Mouse (Mus musculus): ENCODE measurements at regions not wholly inside any gene's neighbourhood (a gene's known extent, or its start where the extent isn't known, plus 50 kb on each side); places are given as distances from the start of the nearest gene placed in this dataset.
"Not testable (repeated sequence)": the region's sequence is repeated elsewhere in the genome, so short reads cannot be mapped to it uniquely, and the experiment has no call there.

GRCm38 (mm10) chr5:17223542-17223941 lies 149.4 kb upstream of the Speer4f2 start:
- not testable (repeated sequence) for H3K4me2 ChIP-seq (replicated peaks); H3K27ac ChIP-seq; H3K4me1 ChIP-seq; H3K36me3 ChIP-seq; ATAC-seq (ENCODE audit: low FRiP score); H3K4me3 ChIP-seq; H3K9me3 ChIP-seq (replicated peaks); H3K9ac ChIP-seq; H3K27me3 ChIP-seq
- 71% methylated on average over 1 of the region's 1 CpGs for WGBS

- Histone ChIP-seq H3K27me3 (no peaks in the 10 kb centered on the region), H3K4me2 (replicated peaks) (no peak overlapping the region), H3K4me1 (no peaks in the 10 kb centered on the region), H3K36me3 (no peaks in the 10 kb centered on the region), H3K9ac (no peak overlapping the region), H3K9me3 (replicated peaks) (no peaks in the 10 kb centered on the region), H3K4me3 (no peak overlapping the region), H3K27ac (no peak overlapping the region)
- no peak for ATAC-seq (ENCODE audit: low FRiP score)
- WGBS = 87% methylated on average over 5 of the region's 5 CpGs
These were observed 125.0 kb upstream of the Speer4f2 start for GRCm38 (mm10) chr5:17247732-17248606.

DNA sequence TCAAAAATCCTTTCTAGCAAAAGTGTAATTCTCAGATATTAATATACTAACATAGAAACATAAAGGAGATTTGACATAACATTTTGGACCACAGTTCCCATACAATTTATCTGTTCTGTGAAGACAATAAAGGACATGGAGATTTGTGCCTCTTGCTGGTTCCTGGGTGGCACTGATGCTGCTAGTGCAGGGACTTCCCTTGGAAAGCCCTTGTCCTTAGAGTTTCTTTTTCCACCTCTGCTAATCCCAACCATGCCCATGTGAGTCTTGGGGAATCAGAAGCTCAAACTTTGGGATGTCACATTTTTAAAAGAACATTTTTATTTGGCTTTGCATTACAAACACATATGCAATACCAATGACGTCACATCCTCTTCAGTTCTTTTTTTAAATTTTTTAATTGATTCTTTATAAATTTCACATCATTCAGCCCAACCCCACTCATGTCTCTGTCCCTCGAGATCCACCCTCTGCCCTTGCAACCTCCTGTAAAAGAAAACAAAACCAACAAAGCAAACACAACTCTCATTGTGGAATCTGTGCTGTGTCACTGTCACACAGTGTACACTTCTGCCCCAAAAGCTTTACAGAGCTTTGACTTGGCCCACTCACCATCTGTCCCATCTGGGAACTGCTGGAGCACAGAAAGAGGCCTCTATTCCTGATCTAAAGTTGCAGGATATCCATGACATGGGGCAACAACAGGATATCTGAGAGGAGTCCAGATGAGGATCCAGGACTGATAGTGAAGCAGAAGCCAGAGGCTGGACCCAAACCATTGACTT lies 112.2 kb upstream of the Speer4f2 start:
- no peak overlapping the region for H3K27ac ChIP-seq
- no peak overlapping the region for H3K4me2 ChIP-seq (replicated peaks)
- ATAC-seq (ENCODE audit: low FRiP score) = no peak
- H3K9me3 ChIP-seq (replicated peaks) = no peaks in the 10 kb centered on the region
- H3K4me1 ChIP-seq = no peaks in the 10 kb centered on the region
- no peak overlapping the region for H3K9ac ChIP-seq
- 72% methylated on average over 2 of the region's 2 CpGs for WGBS
- no peak overlapping the region for H3K4me3 ChIP-seq
- no peaks in the 10 kb centered on the region for H3K36me3 ChIP-seq
- no peaks in the 10 kb centered on the region for H3K27me3 ChIP-seq

- H3K9me3 ChIP-seq (replicated peaks) = no peaks in the 10 kb centered on the region
- H3K4me3 ChIP-seq = no peak overlapping the region
- ATAC-seq (ENCODE audit: low FRiP score) = no peak
- no peak overlapping the region for H3K27ac ChIP-seq
- no peaks in the 10 kb centered on the region for H3K36me3 ChIP-seq
- H3K4me2 ChIP-seq (replicated peaks) = no peak overlapping the region
- H3K27me3 ChIP-seq = no peaks in the 10 kb centered on the region
- WGBS = 89% methylated on average over 1 of the region's 1 CpGs
- no peaks in the 10 kb centered on the region for H3K4me1 ChIP-seq
- no peak overlapping the region for H3K9ac ChIP-seq
These were observed 110.9 kb upstream of the Speer4f2 start for GRCm38 (mm10) chr5:17262126-17262525.

- Histone ChIP-seq H3K4me3 (no peak overlapping the region), H3K4me2 (replicated peaks) (no peak overlapping the region), H3K4me1 (no peaks in the 10 kb centered on the region), H3K36me3 (no peaks in the 10 kb centered on the region), H3K9me3 (replicated peaks) (no peaks in the 10 kb centered on the region), H3K27ac (no peak overlapping the region), H3K27me3 (no peaks in the 10 kb centered on the region), H3K9ac (no peak overlapping the region)
- no peak for ATAC-seq (ENCODE audit: low FRiP score)
- 92% methylated on average over 2 of the region's 2 CpGs for WGBS
These were observed 101.8 kb upstream of the Speer4f2 start for GRCm38 (mm10) chr5:17271153-17271552.

DNA sequence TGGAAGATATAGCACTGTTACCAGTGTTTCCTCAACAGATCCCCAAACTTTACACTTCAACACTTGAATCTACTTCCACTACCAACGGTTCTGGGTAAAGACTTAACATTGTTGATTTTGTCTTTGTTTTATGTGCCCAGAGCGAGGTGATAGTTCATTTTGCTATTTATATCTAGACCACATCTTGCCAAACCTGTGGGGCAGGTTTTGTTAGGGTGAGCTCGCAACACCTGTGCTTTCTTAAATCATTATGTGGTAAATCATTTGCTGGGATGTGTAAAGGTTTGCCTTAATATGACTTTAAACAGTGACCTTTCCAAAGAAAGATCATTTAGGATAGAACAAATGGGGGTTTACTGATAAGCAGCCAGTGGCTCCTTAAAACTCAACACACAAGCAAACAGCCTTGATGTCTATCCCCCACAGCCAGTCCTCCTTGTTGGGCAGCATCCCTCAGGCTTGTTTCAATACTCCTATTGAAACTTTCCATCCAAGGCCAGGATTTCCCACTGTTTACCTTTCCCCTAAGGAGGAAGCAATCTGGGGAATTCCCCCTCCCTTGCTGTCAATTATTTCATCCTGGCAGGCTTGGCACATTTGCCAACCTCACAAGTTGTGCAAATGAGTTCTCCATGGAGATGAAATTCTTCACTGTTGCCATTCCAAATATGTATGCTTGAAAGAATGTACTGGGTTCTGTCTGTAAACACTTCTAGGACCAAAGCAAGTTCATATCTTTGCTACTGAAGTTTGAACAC lies 101.1 kb upstream of the Speer4f2 start:
- Histone ChIP-seq H3K4me2 (replicated peaks) (no peak overlapping the region), H3K4me1 (no peaks in the 10 kb centered on the region), H3K9ac (no peak overlapping the region), H3K36me3 (no peaks in the 10 kb centered on the region), H3K9me3 (replicated peaks) (no peaks in the 10 kb centered on the region), H3K27me3 (no peaks in the 10 kb centered on the region), H3K27ac (no peak overlapping the region), H3K4me3 (no peak overlapping the region)
- no peak for ATAC-seq (ENCODE audit: low FRiP score)
- 76% methylated on average over 3 of the region's 3 CpGs for WGBS

GRCm38 (mm10) chr5:17275346-17275745 lies 97.6 kb upstream of the Speer4f2 start:
- H3K4me2 ChIP-seq (replicated peaks) = no peak overlapping the region
- no peaks in the 10 kb centered on the region for H3K27me3 ChIP-seq
- ATAC-seq (ENCODE audit: low FRiP score) = no peak
- WGBS = 95% methylated on average over 2 of the region's 2 CpGs
- no peak overlapping the region for H3K4me3 ChIP-seq
- H3K4me1 ChIP-seq = no peaks in the 10 kb centered on the region
- H3K9me3 ChIP-seq (replicated peaks) = no peaks in the 10 kb centered on the region
- no peak overlapping the region for H3K9ac ChIP-seq
- no peaks in the 10 kb centered on the region for H3K36me3 ChIP-seq
- H3K27ac ChIP-seq = no peak overlapping the region

DNA sequence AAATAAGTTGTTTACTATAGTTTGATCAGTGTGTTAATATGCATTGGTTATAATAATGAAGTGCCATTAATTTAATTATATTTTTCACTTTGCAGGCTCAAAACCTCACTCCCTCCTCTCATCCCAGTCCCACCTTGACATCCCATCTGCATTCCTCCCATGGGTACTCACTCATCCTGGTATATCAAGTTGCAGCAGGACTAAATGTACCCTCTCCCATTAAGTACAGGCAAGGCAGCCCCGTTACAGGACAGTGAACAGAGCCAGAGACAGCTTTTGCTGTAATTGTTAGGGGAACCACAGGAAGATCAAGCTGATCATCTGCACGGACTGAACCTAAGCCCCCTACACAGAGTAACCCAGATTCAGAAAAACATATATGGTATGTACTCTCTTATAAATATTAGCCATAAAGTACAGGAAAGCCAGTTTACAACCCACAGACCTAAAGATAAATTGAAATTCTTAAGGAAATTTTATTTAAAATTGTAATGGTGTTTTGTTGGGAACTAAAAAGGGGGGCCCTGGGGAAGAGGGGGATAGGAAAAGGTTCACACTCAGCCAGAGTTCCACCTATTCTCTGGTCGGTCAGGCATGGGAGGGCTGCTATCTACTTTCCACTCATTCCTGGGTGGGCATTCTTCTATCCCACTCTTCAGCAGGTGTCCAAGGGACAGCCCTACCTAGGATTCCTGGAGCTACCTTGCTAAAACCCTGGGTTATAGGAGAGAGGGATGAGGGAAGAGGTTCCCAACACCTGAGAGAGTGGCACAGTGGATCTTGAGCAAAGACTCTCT lies 96.0 kb upstream of the Speer4f2 start:
- Histone ChIP-seq H3K9ac (no peak overlapping the region), H3K36me3 (no peaks in the 10 kb centered on the region), H3K27me3 (no peaks in the 10 kb centered on the region), H3K4me2 (replicated peaks) (no peak overlapping the region), H3K9me3 (replicated peaks) (no peaks in the 10 kb centered on the region), H3K4me1 (no peaks in the 10 kb centered on the region), H3K27ac (no peak overlapping the region), H3K4me3 (no peak overlapping the region)
- 87% methylated on average over 3 of the region's 3 CpGs for WGBS
- no peak for ATAC-seq (ENCODE audit: low FRiP score)

GRCm38 (mm10) chr5:17280203-17280602 lies 92.8 kb upstream of the Speer4f2 start:
- 90% methylated on average over 4 of the region's 4 CpGs for WGBS
- H3K9me3 ChIP-seq (replicated peaks) = no peaks in the 10 kb centered on the region
- H3K27me3 ChIP-seq = no peaks in the 10 kb centered on the region
- H3K4me3 ChIP-seq = no peak overlapping the region
- ATAC-seq (ENCODE audit: low FRiP score) = no peak
- no peak overlapping the region for H3K9ac ChIP-seq
- no peak overlapping the region for H3K4me2 ChIP-seq (replicated peaks)
- no peak overlapping the region for H3K27ac ChIP-seq
- H3K36me3 ChIP-seq = no peaks in the 10 kb centered on the region
- no peaks in the 10 kb centered on the region for H3K4me1 ChIP-seq

DNA sequence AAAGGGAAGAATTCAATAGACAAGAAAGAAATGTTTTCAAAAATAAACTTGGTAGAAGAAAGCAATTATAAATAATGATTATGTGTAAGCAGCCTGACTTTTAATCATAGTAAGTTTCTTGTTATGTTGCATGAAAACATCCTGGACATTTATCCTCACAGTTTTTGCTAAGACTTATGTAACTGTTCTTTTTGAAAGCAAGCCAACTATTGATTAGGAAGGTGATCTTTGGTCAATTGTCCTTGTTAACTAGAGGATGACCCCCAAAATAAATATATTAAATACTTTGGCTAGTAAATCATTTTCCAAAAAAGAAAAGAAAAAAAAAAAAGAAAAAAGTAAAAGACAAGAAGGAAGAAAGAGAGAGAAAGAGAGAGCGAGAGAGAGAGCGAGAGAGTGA lies 92.0 kb upstream of the Speer4f2 start:
- no peak overlapping the region for H3K4me3 ChIP-seq
- H3K27me3 ChIP-seq = no peaks in the 10 kb centered on the region
- no peaks in the 10 kb centered on the region for H3K4me1 ChIP-seq
- H3K9me3 ChIP-seq (replicated peaks) = no peaks in the 10 kb centered on the region
- no peak overlapping the region for H3K4me2 ChIP-seq (replicated peaks)
- H3K9ac ChIP-seq = no peak overlapping the region
- 97% methylated on average over 2 of the region's 2 CpGs for WGBS
- no peak for ATAC-seq (ENCODE audit: low FRiP score)
- H3K27ac ChIP-seq = no peak overlapping the region
- no peaks in the 10 kb centered on the region for H3K36me3 ChIP-seq

- Histone ChIP-seq H3K9me3 (replicated peaks) (no peaks in the 10 kb centered on the region), H3K27ac (no peak overlapping the region), H3K9ac (no peak overlapping the region), H3K4me1 (no peaks in the 10 kb centered on the region), H3K4me3 (no peak overlapping the region), H3K27me3 (no peaks in the 10 kb centered on the region), H3K4me2 (replicated peaks) (no peak overlapping the region), H3K36me3 (no peaks in the 10 kb centered on the region)
- 87% methylated on average over 1 of the region's 1 CpGs for WGBS
- no peak for ATAC-seq (ENCODE audit: low FRiP score)
These were observed 84.0 kb upstream of the Speer4f2 start for GRCm38 (mm10) chr5:17289028-17289427.

DNA sequence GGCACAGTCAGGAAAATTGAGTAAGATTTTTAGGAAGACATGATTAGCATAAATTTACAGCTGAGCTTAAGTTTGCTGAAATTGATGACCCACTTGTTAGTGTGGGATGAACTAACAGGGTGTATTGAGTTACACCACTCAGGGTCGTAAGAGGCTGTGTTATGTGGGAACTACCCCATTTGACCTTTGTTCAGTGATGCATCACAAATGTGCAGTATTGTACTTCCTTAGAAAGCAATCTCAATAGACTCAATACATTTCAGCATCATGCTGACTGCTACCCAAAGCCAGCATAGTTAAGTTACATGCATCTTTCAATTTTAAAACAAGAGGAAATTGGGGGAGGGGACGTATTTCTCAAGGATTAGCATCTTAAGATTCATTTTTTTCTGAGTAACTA lies 80.4 kb upstream of the Speer4f2 start:
- ATAC-seq (ENCODE audit: low FRiP score) = peak; percentile 80; the same call in 1 of the 2 replicates
- no peak overlapping the region for H3K9ac ChIP-seq
- no peaks in the 10 kb centered on the region for H3K9me3 ChIP-seq (replicated peaks)
- H3K4me1 ChIP-seq = no peaks in the 10 kb centered on the region
- H3K4me3 ChIP-seq = no peak overlapping the region
- no peak overlapping the region for H3K27ac ChIP-seq
- 12% methylated on average over 2 of the region's 2 CpGs for WGBS
- H3K36me3 ChIP-seq = no peaks in the 10 kb centered on the region
- no peaks in the 10 kb centered on the region for H3K27me3 ChIP-seq
- no peak overlapping the region for H3K4me2 ChIP-seq (replicated peaks)

All from hindbrain, embryonic 12.5 days (tissue).